Mouse (Mus musculus): ENCODE measurements around the gene Nos1ap. TPM values are rescaled to one million over a fixed set of nuclear protein-coding genes. Genes with fewer than 3 reads are reported as not detected.

The Nos1ap gene
- polyA plus RNA-seq, 1 experiment from 2014 or later = 16.3 TPM

- Histone ChIP-seq H3K4me3 (replicated peaks; ENCODE audit: low read depth, low read length) (no peak overlapping the region), H3K27ac (no peak overlapping the region), H3K36me3 (ENCODE audit: insufficient read depth, low read length) (no peaks in the 10 kb centered on the region), H3K27me3 (ENCODE audit: insufficient read depth, low read length) (no peaks in the 10 kb centered on the region), H3K9me3 (replicated peaks; ENCODE audit: low read length) (no peaks in the 10 kb centered on the region), H3K9ac (ENCODE audit: low read depth, low read length) (no peak overlapping the region), H3K4me2 (ENCODE audit: low read length) (no peak overlapping the region), H3K4me1 (replicated peaks; ENCODE audit: insufficient read depth, low read length) (0 out of 2 replicates have a peak, but pooled peaks cover 10% of the 10 kb centered on the region)
- ATAC-seq (replicated peaks; ENCODE audit: low FRiP score, low read depth) (no peak), DNase-seq (ENCODE audit: low spot score) (peak; percentile 65)
- TF ChIP-seq CTCF (IDR thresholded peaks at IDR 0.05; ENCODE audit: low read depth) = no peak
- 33% methylated on average over 4 of the region's 4 CpGs for WGBS
Observed at GRCm38 (mm10) chr1:170485119-170485518, 104.5 kb downstream of the Nos1ap start.

GRCm38 (mm10) chr1:170482236-170482905 is 107.3 kb downstream of the Nos1ap start:
- H3K36me3 ChIP-seq (ENCODE audit: insufficient read depth, low read length) = no peaks in the 10 kb centered on the region
- TF ChIP-seq CTCF (IDR thresholded peaks at IDR 0.05; ENCODE audit: low read depth) = no peak
- WGBS = 65% methylated on average over 7 of the region's 8 CpGs
- H3K27ac ChIP-seq = no peak overlapping the region
- H3K4me3 ChIP-seq (replicated peaks; ENCODE audit: low read depth, low read length) = no peak overlapping the region
- no peak overlapping the region for H3K9ac ChIP-seq (ENCODE audit: low read depth, low read length)
- no peaks in the 10 kb centered on the region for H3K9me3 ChIP-seq (replicated peaks; ENCODE audit: low read length)
- ATAC-seq (replicated peaks; ENCODE audit: low FRiP score, low read depth) (no peak), DNase-seq (ENCODE audit: low spot score) (no peak)
- H3K4me2 ChIP-seq (ENCODE audit: low read length) = no peak overlapping the region
- peaks cover 28% of the 10 kb centered on the region for H3K4me1 ChIP-seq (replicated peaks; ENCODE audit: insufficient read depth, low read length)
- H3K27me3 ChIP-seq (ENCODE audit: insufficient read depth, low read length) = no peaks in the 10 kb centered on the region

GRCm38 (mm10) chr1:170481093-170481492 is 108.6 kb downstream of the Nos1ap start:
- TF ChIP-seq CTCF (IDR thresholded peaks at IDR 0.05; ENCODE audit: low read depth) = no peak
- Histone ChIP-seq H3K27me3 (ENCODE audit: insufficient read depth, low read length) (no peaks in the 10 kb centered on the region), H3K4me1 (replicated peaks; ENCODE audit: insufficient read depth, low read length) (peaks cover 30% of the 10 kb centered on the region), H3K9ac (ENCODE audit: low read depth, low read length) (no peak overlapping the region), H3K9me3 (replicated peaks; ENCODE audit: low read length) (no peaks in the 10 kb centered on the region), H3K27ac (peak overlapping the region; percentile 43; the same call in 1 of the 2 replicates), H3K4me3 (replicated peaks; ENCODE audit: low read depth, low read length) (no peak overlapping the region), H3K4me2 (ENCODE audit: low read length) (no peak overlapping the region), H3K36me3 (ENCODE audit: insufficient read depth, low read length) (no peaks in the 10 kb centered on the region)
- WGBS = 43% methylated on average over 3 of the region's 3 CpGs
- no peak for DNase-seq (ENCODE audit: low spot score)
- no peak for ATAC-seq (replicated peaks; ENCODE audit: low FRiP score, low read depth)

GRCm38 (mm10) chr1:170479458-170479798 is 110.2 kb downstream of the Nos1ap start:
- Histone ChIP-seq H3K36me3 (ENCODE audit: insufficient read depth, low read length) (no peaks in the 10 kb centered on the region), H3K4me1 (replicated peaks; ENCODE audit: insufficient read depth, low read length) (peaks cover 30% of the 10 kb centered on the region), H3K9ac (ENCODE audit: low read depth, low read length) (no peak overlapping the region), H3K27me3 (ENCODE audit: insufficient read depth, low read length) (no peaks in the 10 kb centered on the region), H3K27ac (peak overlapping the region; percentile 85), H3K9me3 (replicated peaks; ENCODE audit: low read length) (no peaks in the 10 kb centered on the region), H3K4me2 (ENCODE audit: low read length) (no peak overlapping the region), H3K4me3 (replicated peaks; ENCODE audit: low read depth, low read length) (no peak overlapping the region)
- DNase-seq (ENCODE audit: low spot score) = peak; percentile 59
- TF ChIP-seq CTCF (IDR thresholded peaks at IDR 0.05; ENCODE audit: low read depth) = no peak
- 12% methylated on average over 3 of the region's 3 CpGs for WGBS
- ATAC-seq (replicated peaks; ENCODE audit: low FRiP score, low read depth) = peak; percentile 51; the same call in 1 of the 2 replicates

GRCm38 (mm10) chr1:170478791-170479457 is 110.7 kb downstream of the Nos1ap start:
- no peaks in the 10 kb centered on the region for H3K27me3 ChIP-seq (ENCODE audit: insufficient read depth, low read length)
- ATAC-seq (replicated peaks; ENCODE audit: low FRiP score, low read depth) = peak; percentile 71
- 50% methylated on average over 4 of the region's 4 CpGs for WGBS

GRCm38 (mm10) chr1:170477636-170478600 is 111.7 kb downstream of the Nos1ap start:
- H3K27me3 ChIP-seq (ENCODE audit: insufficient read depth, low read length) = no peaks in the 10 kb centered on the region
- no peak for TF ChIP-seq CTCF (IDR thresholded peaks at IDR 0.05; ENCODE audit: low read depth)
- no peaks in the 10 kb centered on the region for H3K9me3 ChIP-seq (replicated peaks; ENCODE audit: low read length)
- H3K4me1 ChIP-seq (replicated peaks; ENCODE audit: insufficient read depth, low read length) = peaks cover 28% of the 10 kb centered on the region
- 0 out of 2 replicates have a peak, but pooled peaks have one; percentile 17 for ATAC-seq (replicated peaks; ENCODE audit: low FRiP score, low read depth)
- H3K4me2 ChIP-seq (ENCODE audit: low read length) = no peak overlapping the region
- H3K27ac ChIP-seq = peak overlapping the region; percentile 85
- H3K9ac ChIP-seq (ENCODE audit: low read depth, low read length) = no peak overlapping the region
- no peaks in the 10 kb centered on the region for H3K36me3 ChIP-seq (ENCODE audit: insufficient read depth, low read length)
- 37% methylated on average over 10 of the region's 10 CpGs for WGBS
- DNase-seq (ENCODE audit: low spot score) = peak; percentile 65
- no peak overlapping the region for H3K4me3 ChIP-seq (replicated peaks; ENCODE audit: low read depth, low read length)

More at GRCm38 (mm10) chr1:170478791-170479457, 110.7 kb downstream of the Nos1ap start:
- DNase-seq (ENCODE audit: low spot score) = no peak
- H3K4me1 ChIP-seq (replicated peaks; ENCODE audit: insufficient read depth, low read length) = peaks cover 30% of the 10 kb centered on the region
- no peak overlapping the region for H3K4me2 ChIP-seq (ENCODE audit: low read length)
- H3K9ac ChIP-seq (ENCODE audit: low read depth, low read length) = no peak overlapping the region
- peak overlapping the region; percentile 85 for H3K27ac ChIP-seq
- no peaks in the 10 kb centered on the region for H3K36me3 ChIP-seq (ENCODE audit: insufficient read depth, low read length)
- no peak overlapping the region for H3K4me3 ChIP-seq (replicated peaks; ENCODE audit: low read depth, low read length)
- no peak for TF ChIP-seq CTCF (IDR thresholded peaks at IDR 0.05; ENCODE audit: low read depth)
- no peaks in the 10 kb centered on the region for H3K9me3 ChIP-seq (replicated peaks; ENCODE audit: low read length)
